Mouse (Mus musculus): ENCODE data around the gene Hrh2. TPM values are rescaled to one million over a fixed set of nuclear protein-coding genes. Genes with fewer than 3 reads are reported as not detected.

Hrh2 gene
- polyA plus RNA-seq, 2 experiments, result 0.13 TPM; not detected in 1

- TF ChIP-seq POLR2A (IDR thresholded peaks at IDR 0.05; ENCODE audit: borderline replicate concordance, extremely low read depth, insufficient read depth, insufficient read length), result no peak
- Histone ChIP-seq H3K36me3 (ENCODE audit: control insufficient read depth, insufficient read depth, low read length) (no peaks in the 10 kb centered on the region), H3K27me3 (ENCODE audit: control insufficient read depth, insufficient read depth, low read length) (0 out of 2 replicates have a peak, but pooled peaks cover 3% of the 10 kb centered on the region), H3K9me3 (ENCODE audit: control insufficient read depth, low read length) (no peaks in the 10 kb centered on the region), H3K4me2 (replicated peaks; ENCODE audit: low read depth, low read length, severe bottlenecking) (no peak overlapping the region), H3K4me3 (replicated peaks; ENCODE audit: low read length) (no peak overlapping the region), H3K9ac (ENCODE audit: low read depth, low read length, severe bottlenecking) (no peak overlapping the region), H3K4me1 (ENCODE audit: control insufficient read depth, insufficient read depth, low read length) (no peaks in the 10 kb centered on the region), H3K27ac (replicated peaks; ENCODE audit: low read depth, low read length) (no peak overlapping the region)
- DNase-seq (ENCODE audit: low spot score), result no peak
- 32% methylated on average over 8 of the region's 9 CpGs for WGBS
- no peak for ATAC-seq (ENCODE audit: low FRiP score, low read depth)
Measured at GRCm38 (mm10) chr13:54153672-54154218, 38.2 kb upstream of the Hrh2 start.

- no peak for DNase-seq (ENCODE audit: low spot score)
Measured at GRCm38 (mm10) chr13:54155822-54156221, 36.1 kb upstream of the Hrh2 start.

GRCm38 (mm10) chr13:54159256-54159655 lies 32.7 kb upstream of the Hrh2 start:
- TF ChIP-seq POLR2A (IDR thresholded peaks at IDR 0.05; ENCODE audit: borderline replicate concordance, extremely low read depth, insufficient read depth, insufficient read length), result no peak
- Histone ChIP-seq H3K9me3 (ENCODE audit: control insufficient read depth, low read length) (no peaks in the 10 kb centered on the region), H3K9ac (ENCODE audit: low read depth, low read length, severe bottlenecking) (no peak overlapping the region), H3K4me2 (replicated peaks; ENCODE audit: low read depth, low read length, severe bottlenecking) (no peak overlapping the region), H3K4me3 (replicated peaks; ENCODE audit: low read length) (no peak overlapping the region), H3K27ac (replicated peaks; ENCODE audit: low read depth, low read length) (no peak overlapping the region), H3K27me3 (ENCODE audit: control insufficient read depth, insufficient read depth, low read length) (0 out of 2 replicates have a peak, but pooled peaks cover 7% of the 10 kb centered on the region), H3K4me1 (ENCODE audit: control insufficient read depth, insufficient read depth, low read length) (no peaks in the 10 kb centered on the region), H3K36me3 (ENCODE audit: control insufficient read depth, insufficient read depth, low read length) (no peaks in the 10 kb centered on the region)
- DNase-seq (ENCODE audit: low spot score) (no peak), ATAC-seq (ENCODE audit: low FRiP score, low read depth) (no peak)
- 10% methylated on average over 7 of the region's 7 CpGs for WGBS

More at GRCm38 (mm10) chr13:54155822-54156221, 36.1 kb upstream of the Hrh2 start:
- Histone ChIP-seq H3K27ac (replicated peaks; ENCODE audit: low read depth, low read length) (no peak overlapping the region), H3K4me3 (replicated peaks; ENCODE audit: low read length) (no peak overlapping the region), H3K9ac (ENCODE audit: low read depth, low read length, severe bottlenecking) (no peak overlapping the region), H3K27me3 (ENCODE audit: control insufficient read depth, insufficient read depth, low read length) (0 out of 2 replicates have a peak, but pooled peaks cover 7% of the 10 kb centered on the region), H3K9me3 (ENCODE audit: control insufficient read depth, low read length) (no peaks in the 10 kb centered on the region), H3K36me3 (ENCODE audit: control insufficient read depth, insufficient read depth, low read length) (no peaks in the 10 kb centered on the region), H3K4me2 (replicated peaks; ENCODE audit: low read depth, low read length, severe bottlenecking) (no peak overlapping the region), H3K4me1 (ENCODE audit: control insufficient read depth, insufficient read depth, low read length) (no peaks in the 10 kb centered on the region)
- TF ChIP-seq POLR2A (IDR thresholded peaks at IDR 0.05; ENCODE audit: borderline replicate concordance, extremely low read depth, insufficient read depth, insufficient read length), result no peak
- 77% methylated on average over 2 of the region's 2 CpGs for WGBS
- no peak for ATAC-seq (ENCODE audit: low FRiP score, low read depth)

GRCm38 (mm10) chr13:54159756-54160155 lies 32.2 kb upstream of the Hrh2 start:
- Histone ChIP-seq H3K36me3 (ENCODE audit: control insufficient read depth, insufficient read depth, low read length) (no peaks in the 10 kb centered on the region), H3K27ac (replicated peaks; ENCODE audit: low read depth, low read length) (no peak overlapping the region), H3K9ac (ENCODE audit: low read depth, low read length, severe bottlenecking) (no peak overlapping the region), H3K4me1 (ENCODE audit: control insufficient read depth, insufficient read depth, low read length) (no peaks in the 10 kb centered on the region), H3K4me2 (replicated peaks; ENCODE audit: low read depth, low read length, severe bottlenecking) (no peak overlapping the region), H3K27me3 (ENCODE audit: control insufficient read depth, insufficient read depth, low read length) (0 out of 2 replicates have a peak, but pooled peaks cover 7% of the 10 kb centered on the region), H3K4me3 (replicated peaks; ENCODE audit: low read length) (no peak overlapping the region), H3K9me3 (ENCODE audit: control insufficient read depth, low read length) (no peaks in the 10 kb centered on the region)
- TF ChIP-seq POLR2A (IDR thresholded peaks at IDR 0.05; ENCODE audit: borderline replicate concordance, extremely low read depth, insufficient read depth, insufficient read length), result no peak
- DNase-seq (ENCODE audit: low spot score), result no peak
- no peak for ATAC-seq (ENCODE audit: low FRiP score, low read depth)
- 61% methylated on average over 11 of the region's 11 CpGs for WGBS

DNA sequence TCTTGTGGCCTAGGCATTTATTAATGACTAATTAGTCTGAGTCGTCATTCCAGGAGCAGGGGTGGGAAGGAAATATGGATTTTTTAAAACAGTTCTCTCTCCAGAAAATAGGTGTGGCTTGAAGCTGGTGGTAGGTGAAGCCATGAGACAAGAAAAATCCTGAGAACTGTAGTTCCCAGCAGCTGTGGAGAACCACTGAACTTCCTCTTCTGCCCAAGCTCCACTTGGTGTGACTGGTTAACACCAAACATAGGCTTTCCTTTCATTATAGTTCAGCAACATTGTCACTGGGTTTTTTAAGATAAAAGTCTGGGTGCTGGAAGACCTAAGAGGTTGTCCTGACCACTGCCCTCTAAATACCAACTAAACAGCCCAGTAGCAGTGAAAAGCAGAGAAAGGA lies 31.4 kb upstream of the Hrh2 start:
- Histone ChIP-seq H3K9ac (ENCODE audit: low read depth, low read length, severe bottlenecking) (no peak overlapping the region), H3K9me3 (ENCODE audit: control insufficient read depth, low read length) (no peaks in the 10 kb centered on the region), H3K27ac (replicated peaks; ENCODE audit: low read depth, low read length) (no peak overlapping the region), H3K36me3 (ENCODE audit: control insufficient read depth, insufficient read depth, low read length) (no peaks in the 10 kb centered on the region), H3K4me2 (replicated peaks; ENCODE audit: low read depth, low read length, severe bottlenecking) (no peak overlapping the region), H3K4me1 (ENCODE audit: control insufficient read depth, insufficient read depth, low read length) (0 out of 2 replicates have a peak, but pooled peaks cover 2% of the 10 kb centered on the region), H3K27me3 (ENCODE audit: control insufficient read depth, insufficient read depth, low read length) (0 out of 2 replicates have a peak, but pooled peaks cover 7% of the 10 kb centered on the region), H3K4me3 (replicated peaks; ENCODE audit: low read length) (no peak overlapping the region)
- WGBS, result 22% methylated on average over 1 of the region's 1 CpGs
- DNase-seq (ENCODE audit: low spot score), result no peak
- TF ChIP-seq POLR2A (IDR thresholded peaks at IDR 0.05; ENCODE audit: borderline replicate concordance, extremely low read depth, insufficient read depth, insufficient read length), result no peak
- ATAC-seq (ENCODE audit: low FRiP score, low read depth), result no peak
